Mouse (Mus musculus) midbrain, embryonic 16.5 days (tissue): ENCODE results near the gene Lck. TPM values are rescaled to one million over a fixed set of nuclear protein-coding genes. Genes with fewer than 3 reads are reported as not detected.
"Not testable (repeated sequence)": the region's sequence is repeated elsewhere in the genome, so short reads cannot be mapped to it uniquely, and the experiment has no call there.

Experiments used
- ATAC-seq: fragments of 200-750 bp; cut with Nextera tagmentation; 2 replicates; pipeline ENCODE4 v1.8.0; 2017; ENCODE audit warnings: moderate TSS enrichment
- H3K27ac ChIP-seq: fragments of 300-500 bp; sonication (generic); 2 replicates; pipeline ENCODE4 v1.5.1; 2014; ENCODE audit warnings: mild to moderate bottlenecking, low read length, mixed read lengths
- H3K27me3 ChIP-seq: fragments of 300-500 bp; sonication (generic); 2 replicates; pipeline ENCODE4 v1.6.1; 2014; ENCODE audit warnings: low read depth, low read length, mixed read lengths; ENCODE audit not compliant: control insufficient read depth, insufficient read depth
- H3K36me3 ChIP-seq: fragments of 300-500 bp; sonication (generic); 2 replicates; pipeline ENCODE4 v1.6.1; 2014; ENCODE audit warnings: mild to moderate bottlenecking, low read length, moderate library complexity, mixed read lengths; ENCODE audit not compliant: control insufficient read depth, insufficient read depth
- H3K4me1 ChIP-seq: fragments of 300-500 bp; sonication (generic); 2 replicates; pipeline ENCODE4 v1.6.1; 2014; ENCODE audit warnings: mild to moderate bottlenecking, low read length, mixed read lengths; ENCODE audit not compliant: control insufficient read depth, insufficient read depth
- H3K4me2 ChIP-seq: fragments of 300-500 bp; sonication (generic); 2 replicates; pipeline ENCODE4 v1.6.1; 2014; ENCODE audit warnings: mild to moderate bottlenecking, low read length, mixed read lengths
- H3K4me3 ChIP-seq: fragments of 300-500 bp; sonication (generic); 2 replicates; pipeline ENCODE4 v1.5.1; 2014; ENCODE audit warnings: low read depth, mild to moderate bottlenecking, low read length, moderate library complexity, mixed read lengths
- H3K9ac ChIP-seq: fragments of 300-500 bp; sonication (generic); 2 replicates; pipeline ENCODE4 v1.6.1; 2014; ENCODE audit warnings: low read depth, low read length, mixed read lengths
- H3K9me3 ChIP-seq: fragments of 300-500 bp; sonication (generic); replicated peaks from 2 replicates; pipeline ENCODE4 v1.6.1; 2014; ENCODE audit warnings: mild to moderate bottlenecking, low read length, mixed read lengths; ENCODE audit not compliant: control insufficient read depth, poor library complexity, severe bottlenecking
- WGBS: fragments of 180-500 bp; shearing (Covaris S2); extraction: QIAGEN DNeasy Blood & Tissue Kit; methylation state at CpG from one replicate; pipeline ENCODE4 v1.1.7; 2014; 5-methylcytosine and 5-hydroxymethylcytosine counted together
- polyA plus RNA-seq: library from polyadenylated mRNA; unstranded; fragments of >200 nt; fragmentation: Nextera tagmentation; extraction: Ambion mirVana; gene quantifications from 2 replicates; pipeline ENCODE4 v1.2.1, GENCODE M21; 2015

The Lck gene
- polyA plus RNA-seq, 1 experiment from 2014 or later: 16.2 TPM

DNA sequence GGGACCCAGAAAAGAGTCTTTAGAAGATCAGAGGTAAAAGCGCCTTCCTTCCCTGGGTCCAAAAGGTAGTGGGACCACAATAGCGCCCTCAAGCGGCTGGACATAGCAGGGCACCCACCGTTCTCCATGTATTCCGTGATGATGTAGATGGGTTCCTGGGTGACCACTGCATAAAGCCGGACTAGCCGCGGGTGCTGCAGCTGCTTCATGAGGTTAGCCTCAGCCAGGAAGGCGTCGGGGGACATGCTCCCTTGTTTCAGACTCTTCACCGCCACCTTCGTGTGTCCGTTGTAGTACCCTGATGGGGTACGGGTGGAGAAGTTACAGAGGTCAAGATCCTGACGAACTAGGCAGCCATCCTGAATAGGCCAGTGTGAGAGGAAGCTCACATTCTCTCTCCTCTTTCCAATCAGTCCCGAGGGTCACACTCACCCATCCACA is 18.0 kb downstream of the Lck start:
- Histone ChIP-seq H3K9ac (peak overlapping the region; percentile 73), H3K36me3 (no peaks in the 10 kb centered on the region), H3K4me2 (peak overlapping the region; percentile 90), H3K4me1 (peaks cover 13% of the 10 kb centered on the region), H3K9me3 (no peaks in the 10 kb centered on the region), H3K27me3 (no peaks in the 10 kb centered on the region), H3K4me3 (peak overlapping the region; percentile 54), H3K27ac (peak overlapping the region; percentile 83)
- ATAC-seq: peak; percentile 66
- WGBS: 3% methylated on average over 16 of the region's 16 CpGs

DNA sequence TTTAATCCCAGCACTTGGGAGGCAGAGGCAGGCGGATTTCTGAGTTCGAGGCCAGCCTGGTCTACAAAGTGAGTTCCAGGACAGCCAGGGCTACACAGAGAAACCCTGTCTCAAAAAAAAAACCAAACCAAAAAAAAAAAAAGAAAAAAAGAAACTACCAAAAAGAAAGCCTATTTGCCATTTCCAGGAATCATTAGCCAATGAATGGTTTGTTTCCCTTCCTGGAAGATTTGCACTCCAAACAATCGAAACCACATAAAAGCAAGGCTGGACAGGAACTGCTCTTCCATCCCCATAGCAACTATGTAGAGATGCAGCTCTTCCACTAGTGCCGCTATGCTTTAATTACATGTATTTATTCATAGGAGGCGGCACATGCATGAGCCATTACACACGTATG is 18.9 kb downstream of the Lck start:
- 47% methylated on average over 4 of the region's 6 CpGs for WGBS
- Histone ChIP-seq H3K4me1 (peaks cover 13% of the 10 kb centered on the region), H3K4me2 (peak overlapping the region; percentile 90)
- not testable (repeated sequence) for H3K9ac ChIP-seq, ATAC-seq, H3K27ac ChIP-seq, H3K9me3 ChIP-seq, H3K27me3 ChIP-seq, H3K36me3 ChIP-seq, H3K4me3 ChIP-seq

DNA sequence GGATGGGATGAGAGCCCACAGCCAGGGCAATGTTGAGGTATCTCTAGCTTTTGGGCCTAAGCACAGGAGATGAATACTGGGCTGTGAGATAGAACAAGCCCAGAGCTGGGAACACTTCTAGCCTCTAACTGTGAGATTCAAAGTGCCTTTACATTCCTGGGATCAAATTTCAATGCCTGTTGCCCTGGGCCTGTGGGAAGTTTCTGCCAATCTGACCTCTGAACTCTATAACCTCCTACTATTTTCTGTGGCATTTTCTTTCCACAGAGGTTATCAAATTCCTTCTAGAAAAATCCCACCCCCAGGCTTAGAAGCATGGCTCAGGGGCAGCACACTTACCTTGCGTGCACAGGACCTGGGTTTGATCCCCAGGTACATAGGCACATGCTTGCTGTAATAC is 23.1 kb downstream of the Lck start:
- no peaks in the 10 kb centered on the region for H3K27me3 ChIP-seq
- no peak overlapping the region for H3K4me2 ChIP-seq
- 79% methylated on average over 1 of the region's 1 CpGs for whole genome bisulfite sequencing
- H3K4me3 ChIP-seq: no peak overlapping the region
- no peaks in the 10 kb centered on the region for H3K36me3 ChIP-seq
- H3K9ac ChIP-seq: no peak overlapping the region
- no peak for ATAC-seq
- H3K27ac ChIP-seq: no peak overlapping the region
- peaks cover 8% of the 10 kb centered on the region for H3K4me1 ChIP-seq
- H3K9me3 ChIP-seq: no peaks in the 10 kb centered on the region

DNA sequence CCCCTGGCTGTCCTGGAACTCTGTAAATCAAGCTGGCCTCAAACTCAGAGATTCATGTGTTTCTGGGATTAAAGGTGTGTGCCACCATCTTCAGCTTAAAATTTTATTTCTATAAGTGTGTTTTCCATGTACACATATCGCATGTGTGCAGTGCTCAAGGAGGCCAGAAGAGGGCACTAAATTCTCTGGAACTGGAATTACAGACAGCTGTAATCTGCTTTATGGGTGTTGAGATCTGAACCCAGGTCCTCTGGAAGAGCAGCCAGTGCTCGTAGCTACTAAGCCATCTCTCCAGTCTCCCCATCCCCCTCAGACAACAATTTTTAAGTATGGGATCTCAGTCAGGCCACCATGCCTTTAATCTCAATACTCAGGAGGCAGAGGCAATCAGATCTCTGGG is 24.1 kb downstream of the Lck start:
- H3K4me2 ChIP-seq: no peak overlapping the region
- no peaks in the 10 kb centered on the region for H3K4me1 ChIP-seq
- WGBS: 95% methylated on average over 2 of the region's 2 CpGs
- no peak overlapping the region for H3K4me3 ChIP-seq
- H3K9ac ChIP-seq: no peak overlapping the region
- H3K36me3 ChIP-seq: no peaks in the 10 kb centered on the region
- no peaks in the 10 kb centered on the region for H3K9me3 ChIP-seq
- no peak for ATAC-seq
- H3K27me3 ChIP-seq: no peaks in the 10 kb centered on the region
- H3K27ac ChIP-seq: no peak overlapping the region

DNA sequence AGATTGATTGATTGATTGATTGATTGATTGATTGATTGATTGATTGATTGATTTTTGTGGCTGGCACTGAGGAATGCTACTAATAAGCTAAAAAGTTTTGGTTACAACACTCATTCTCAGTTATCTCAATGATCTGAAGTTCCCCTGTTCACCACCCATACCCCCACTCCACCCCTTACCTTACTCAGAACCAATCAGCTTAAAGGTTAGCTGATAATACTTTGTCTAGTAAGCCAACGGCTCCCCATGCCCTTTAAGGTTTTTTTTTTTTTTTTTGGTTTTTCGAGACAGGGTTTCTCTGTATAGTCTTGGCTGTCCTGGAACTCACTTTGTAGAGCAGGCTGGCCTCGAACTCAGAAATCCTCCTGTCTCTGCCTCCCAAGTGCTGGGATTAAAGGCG is 25.8 kb downstream of the Lck start:
- not testable (repeated sequence) for H3K27ac ChIP-seq, H3K4me1 ChIP-seq, H3K36me3 ChIP-seq, H3K9ac ChIP-seq, H3K4me3 ChIP-seq, H3K4me2 ChIP-seq, ATAC-seq, H3K27me3 ChIP-seq, H3K9me3 ChIP-seq
- 84% methylated on average over 4 of the region's 4 CpGs for WGBS

DNA sequence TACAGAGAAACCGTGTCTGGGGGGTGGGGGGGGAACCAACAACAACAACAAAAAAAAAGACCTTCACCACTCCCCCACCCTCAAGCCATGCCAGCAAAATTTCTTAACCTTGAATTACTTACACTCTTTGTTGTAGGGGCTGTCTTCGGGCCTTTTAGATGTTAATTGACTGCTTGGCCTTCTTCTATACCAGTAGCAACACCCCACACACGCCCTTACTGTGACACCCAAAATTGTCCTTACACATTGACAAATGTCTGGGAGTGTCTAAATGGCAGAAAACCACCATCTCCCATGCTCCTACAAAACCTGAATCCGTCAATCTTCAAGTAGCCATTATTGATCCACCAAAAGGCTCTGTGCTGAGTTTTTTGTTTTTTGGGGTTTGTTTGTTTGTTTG is 29.3 kb downstream of the Lck start:
- peaks cover 7% of the 10 kb centered on the region; the same call in 1 of the 2 replicates for H3K4me1 ChIP-seq
- no peak overlapping the region for H3K9ac ChIP-seq
- no peak overlapping the region for H3K27ac ChIP-seq
- H3K36me3 ChIP-seq: no peaks in the 10 kb centered on the region
- H3K4me3 ChIP-seq: no peak overlapping the region
- no peak overlapping the region for H3K4me2 ChIP-seq
- H3K27me3 ChIP-seq: no peaks in the 10 kb centered on the region
- no peak for ATAC-seq
- WGBS: 83% methylated on average over 4 of the region's 4 CpGs
- H3K9me3 ChIP-seq: no peaks in the 10 kb centered on the region

DNA sequence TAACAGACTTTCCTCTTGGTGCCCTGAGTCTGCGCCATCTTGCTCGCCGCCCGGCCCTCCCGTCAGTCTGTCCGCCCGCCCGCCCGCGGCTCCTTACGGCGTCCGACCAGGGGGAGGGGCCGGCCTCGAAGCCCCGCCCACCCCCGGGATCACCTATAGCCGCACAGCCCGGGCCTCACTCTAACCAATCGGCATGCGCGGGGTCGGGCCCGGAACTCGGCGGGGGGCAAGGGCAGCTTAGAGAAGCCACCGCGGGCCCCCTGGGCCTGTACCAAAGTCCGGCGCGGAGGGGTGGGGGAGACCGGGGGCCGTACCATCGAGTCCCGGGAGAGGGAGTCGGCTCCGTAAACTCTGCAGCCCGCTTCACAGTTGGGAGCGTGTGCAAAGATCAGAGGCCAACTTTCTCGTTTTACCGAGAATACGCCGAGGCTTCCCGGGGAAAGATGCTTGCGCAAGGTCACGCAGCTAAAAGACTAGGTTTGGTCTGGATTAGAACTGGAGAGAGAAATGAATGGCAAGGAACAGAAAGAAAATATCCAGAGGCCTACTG is 30.8 kb downstream of the Lck start, which contains the start of gene Hdac1:
Gene Hdac1 (minus strand): TSS at position 122 of the 550 bp plus-strand sequence.
- Histone ChIP-seq H3K4me3 (peak within 1 kb of the TSS; percentile 71), H3K27me3 (no peaks in the 10 kb centered on the region), H3K27ac (peak within 1 kb of the TSS; percentile 68), H3K36me3 (no peaks in the 10 kb centered on the region), H3K9me3 (no peaks in the 10 kb centered on the region), H3K4me1 (peaks cover 7% of the 10 kb centered on the region; the same call in 1 of the 2 replicates), H3K4me2 (peak within 1 kb of the TSS; percentile 75), H3K9ac (peak within 1 kb of the TSS; percentile 79)
- ATAC-seq: peak; percentile 99
- under 1% methylated on average over 37 of the region's 46 CpGs for WGBS

DNA sequence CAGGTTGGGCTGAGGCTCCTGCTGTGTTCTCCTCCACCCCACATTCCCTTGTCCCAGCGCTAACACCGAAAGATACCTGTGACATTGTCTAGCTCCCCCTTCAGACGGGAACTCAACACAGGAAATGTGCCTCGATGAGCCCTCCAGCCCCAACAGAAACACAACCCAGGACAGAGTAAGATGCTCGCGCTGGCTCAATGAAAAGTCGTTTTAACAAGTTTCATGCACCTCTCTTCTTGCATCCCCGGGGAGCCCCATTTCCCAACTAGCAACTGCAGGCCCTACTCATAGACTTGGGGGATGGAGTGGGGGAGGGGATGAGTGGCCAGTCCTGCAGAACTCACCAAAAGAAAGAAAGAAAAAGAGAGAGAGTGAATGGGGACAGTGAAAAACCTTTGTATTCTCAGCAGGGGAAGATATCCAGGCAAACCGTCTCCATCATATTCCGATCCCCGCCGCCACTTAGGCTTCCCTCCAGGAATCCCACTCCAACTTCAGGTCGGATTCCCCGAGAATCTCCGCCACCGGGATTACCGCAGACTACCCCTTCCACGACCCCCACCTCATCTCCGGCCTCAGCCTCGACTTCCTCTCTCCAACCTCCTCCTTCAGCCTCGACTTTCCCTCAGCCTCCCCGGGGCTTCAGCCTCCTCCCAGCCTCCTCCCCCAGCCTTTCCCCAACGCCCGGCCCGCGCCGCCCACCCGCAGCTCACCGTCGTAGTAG is 31.4 kb downstream of the Lck start:
- H3K9ac ChIP-seq: peak overlapping the region; percentile 79
- H3K27ac ChIP-seq: peak overlapping the region; percentile 68
- peaks cover 7% of the 10 kb centered on the region; the same call in 1 of the 2 replicates for H3K4me1 ChIP-seq
- peak overlapping the region; percentile 75 for H3K4me2 ChIP-seq
- peak overlapping the region; percentile 71 for H3K4me3 ChIP-seq
- no peaks in the 10 kb centered on the region for H3K27me3 ChIP-seq
- WGBS: under 1% methylated on average over 30 of the region's 30 CpGs
- no peaks in the 10 kb centered on the region for H3K9me3 ChIP-seq
- no peaks in the 10 kb centered on the region for H3K36me3 ChIP-seq
- no peak; the same call in 1 of the 2 replicates for ATAC-seq

DNA sequence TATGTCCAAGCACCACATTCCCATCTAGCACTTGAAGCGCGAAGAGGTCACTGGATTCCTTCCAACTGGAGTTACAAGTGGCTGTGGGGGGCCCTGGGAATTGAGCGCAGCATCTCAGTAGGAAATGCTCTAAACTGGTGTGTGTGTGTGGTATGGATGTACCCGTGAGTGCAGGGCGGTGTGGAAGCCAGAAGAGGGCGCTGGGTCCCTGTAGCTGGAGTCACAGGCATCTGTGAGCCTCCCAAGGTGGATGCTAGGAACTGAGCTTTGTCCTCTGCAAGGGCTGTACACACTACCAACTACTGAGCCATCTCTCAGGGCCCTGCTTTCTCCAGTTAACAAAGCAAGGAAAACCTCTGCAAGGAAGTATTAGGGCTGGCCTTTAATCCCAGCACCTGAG is 33.4 kb downstream of the Lck start:
- no peaks in the 10 kb centered on the region for H3K9me3 ChIP-seq
- ATAC-seq: no peak
- H3K4me2 ChIP-seq: no peak overlapping the region
- H3K4me3 ChIP-seq: no peak overlapping the region
- no peak overlapping the region for H3K9ac ChIP-seq
- WGBS: 94% methylated on average over 6 of the region's 6 CpGs
- no peaks in the 10 kb centered on the region for H3K27me3 ChIP-seq
- H3K36me3 ChIP-seq: no peaks in the 10 kb centered on the region
- H3K27ac ChIP-seq: no peak overlapping the region
- H3K4me1 ChIP-seq: peaks cover 7% of the 10 kb centered on the region; the same call in 1 of the 2 replicates
